Mouse (Mus musculus): ENCODE measurements around the gene Tmem88b. TPM values are rescaled to one million over a fixed set of nuclear protein-coding genes. Genes with fewer than 3 reads are reported as not detected.

The Tmem88b gene
- 1.7 and 2.0 TPM in 2 replicates for polyA plus RNA-seq (2015; fragmentation: Nextera tagmentation; extraction: Ambion mirVana)

- Histone ChIP-seq H3K36me3 (no peaks in the 10 kb centered on the region), H3K4me3 (peak within 1 kb of the TSS; percentile 65), H3K4me1 (replicated peaks) (peaks cover 23% of the 10 kb centered on the region), H3K27me3 (no peaks in the 10 kb centered on the region), H3K9ac (peak within 1 kb of the TSS; percentile 75; the same call in 1 of the 2 replicates), H3K4me2 (peak within 1 kb of the TSS; percentile 91), H3K27ac (peak within 1 kb of the TSS; percentile 89), H3K9me3 (replicated peaks) (no peaks in the 10 kb centered on the region)
- no peak for ATAC-seq (replicated peaks; ENCODE audit: insufficient number of reproducible peaks, insufficient read depth, low FRiP score, low read depth)
- WGBS = 49% methylated on average over 5 of the region's 5 CpGs
Observed at GRCm38 (mm10) chr4:155785819-155786218, at the start of gene Tmem88b. Gene Tmem88b (minus strand): TSS chr4:155785874.

DNA sequence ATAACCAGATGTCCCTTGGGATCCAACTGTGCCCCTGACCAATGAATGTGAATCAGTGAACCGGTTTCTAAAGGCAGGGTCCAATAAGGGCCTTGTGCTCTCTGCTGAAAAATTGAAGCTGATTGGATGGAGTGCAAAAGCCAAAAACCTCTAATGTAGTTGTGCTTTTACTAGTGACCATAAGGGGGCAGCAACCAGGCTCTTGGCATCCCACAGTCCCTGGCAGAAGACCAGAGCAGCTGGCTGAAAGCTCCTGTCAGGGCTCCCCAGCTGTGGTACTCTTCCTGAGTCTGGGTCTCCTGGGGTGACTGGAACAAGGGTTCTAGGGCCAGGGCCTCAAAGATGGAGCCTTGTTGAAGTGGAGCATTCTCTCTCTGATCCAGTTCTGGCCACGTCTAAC is 48.2 kb upstream of the Tmem88b start:
- Histone ChIP-seq H3K27ac (peak overlapping the region; percentile 49), H3K4me3 (no peak overlapping the region), H3K36me3 (peaks cover 6% of the 10 kb centered on the region; the same call in 1 of the 2 replicates), H3K4me2 (0 out of 2 replicates have a peak overlapping the region, but pooled peaks have one; percentile 17), H3K9ac (no peak overlapping the region), H3K27me3 (no peaks in the 10 kb centered on the region), H3K4me1 (replicated peaks) (peaks cover 42% of the 10 kb centered on the region), H3K9me3 (replicated peaks) (no peaks in the 10 kb centered on the region)
- 18% methylated on average over 2 of the region's 2 CpGs for WGBS
- no peak for ATAC-seq (replicated peaks; ENCODE audit: insufficient number of reproducible peaks, insufficient read depth, low FRiP score, low read depth)

DNA sequence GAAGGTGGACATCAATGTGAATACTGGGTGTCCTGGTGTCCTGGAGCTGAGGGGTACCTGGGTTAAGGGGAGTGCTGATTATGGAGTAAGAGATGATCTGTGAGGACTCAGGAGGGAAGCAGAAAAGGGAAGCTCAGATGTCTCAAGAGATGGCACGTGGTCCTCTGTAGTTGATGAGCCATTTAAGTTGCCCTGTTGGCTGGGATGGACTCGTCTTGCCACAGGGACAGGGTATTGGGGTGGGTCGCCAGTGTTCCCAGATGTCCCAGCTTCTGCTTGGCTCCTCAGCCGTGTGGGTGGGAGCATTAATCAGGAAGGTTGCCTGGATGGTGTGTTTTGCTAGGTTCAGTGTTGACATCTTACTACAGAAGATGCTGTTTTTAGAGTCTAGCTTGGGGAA is 47.6 kb upstream of the Tmem88b start:
- Histone ChIP-seq H3K27me3 (no peaks in the 10 kb centered on the region), H3K9me3 (replicated peaks) (no peaks in the 10 kb centered on the region), H3K9ac (no peak overlapping the region), H3K4me2 (no peak overlapping the region), H3K36me3 (peaks cover 6% of the 10 kb centered on the region; the same call in 1 of the 2 replicates), H3K4me1 (replicated peaks) (peaks cover 37% of the 10 kb centered on the region), H3K27ac (no peak overlapping the region), H3K4me3 (no peak overlapping the region)
- 86% methylated on average over 4 of the region's 4 CpGs for WGBS
- ATAC-seq (replicated peaks; ENCODE audit: insufficient number of reproducible peaks, insufficient read depth, low FRiP score, low read depth) = no peak

DNA sequence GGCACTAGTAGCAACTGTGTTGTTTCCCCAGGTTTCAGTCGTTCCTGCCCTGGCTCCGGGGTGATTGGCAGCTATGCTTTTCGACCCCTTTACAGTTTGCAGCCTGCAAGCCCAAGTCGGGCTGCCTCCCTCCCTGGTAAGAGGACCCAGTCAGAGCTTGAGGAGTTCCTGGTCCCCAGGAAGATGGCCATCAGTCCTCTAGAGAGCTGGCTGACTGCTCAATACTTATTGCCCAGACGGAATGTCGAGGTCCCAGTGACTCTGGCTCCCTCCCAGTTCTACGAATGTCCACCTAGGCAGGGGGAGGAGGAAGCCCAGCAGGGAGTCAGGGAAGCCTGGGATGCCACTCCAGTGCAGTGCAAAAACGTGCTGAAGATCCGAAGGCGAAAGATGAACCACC is 46.6 kb upstream of the Tmem88b start:
- Histone ChIP-seq H3K9ac (peak overlapping the region; percentile 75), H3K4me1 (replicated peaks) (peaks cover 28% of the 10 kb centered on the region), H3K36me3 (peaks cover 14% of the 10 kb centered on the region; the same call in 1 of the 2 replicates), H3K27me3 (no peaks in the 10 kb centered on the region), H3K4me2 (peak overlapping the region; percentile 83), H3K9me3 (replicated peaks) (no peaks in the 10 kb centered on the region), H3K27ac (peak overlapping the region; percentile 93; the same call in 1 of the 2 replicates), H3K4me3 (peak overlapping the region; percentile 66)
- WGBS = 48% methylated on average over 10 of the region's 10 CpGs
- ATAC-seq (replicated peaks; ENCODE audit: insufficient number of reproducible peaks, insufficient read depth, low FRiP score, low read depth) = no peak

- Histone ChIP-seq H3K4me1 (replicated peaks) (peaks cover 28% of the 10 kb centered on the region), H3K27me3 (no peaks in the 10 kb centered on the region), H3K4me3 (peak overlapping the region; percentile 66), H3K27ac (peak overlapping the region; percentile 93), H3K9ac (peak overlapping the region; percentile 75), H3K4me2 (peak overlapping the region; percentile 83), H3K36me3 (peaks cover 19% of the 10 kb centered on the region), H3K9me3 (replicated peaks) (no peaks in the 10 kb centered on the region)
- WGBS = under 1% methylated on average over 25 of the region's 25 CpGs
- peak; percentile 17 for ATAC-seq (replicated peaks; ENCODE audit: insufficient number of reproducible peaks, insufficient read depth, low FRiP score, low read depth)
Observed at GRCm38 (mm10) chr4:155831831-155832230, 46.2 kb upstream of the Tmem88b start.

- peak within 1 kb of the TSS; percentile 75 for H3K9ac ChIP-seq
Observed at GRCm38 (mm10) chr4:155831205-155831766, 45.6 kb upstream of the Tmem88b start, which contains the start of gene Aurkaip1. Gene Aurkaip1 (plus strand): TSS chr4:155831272.

DNA sequence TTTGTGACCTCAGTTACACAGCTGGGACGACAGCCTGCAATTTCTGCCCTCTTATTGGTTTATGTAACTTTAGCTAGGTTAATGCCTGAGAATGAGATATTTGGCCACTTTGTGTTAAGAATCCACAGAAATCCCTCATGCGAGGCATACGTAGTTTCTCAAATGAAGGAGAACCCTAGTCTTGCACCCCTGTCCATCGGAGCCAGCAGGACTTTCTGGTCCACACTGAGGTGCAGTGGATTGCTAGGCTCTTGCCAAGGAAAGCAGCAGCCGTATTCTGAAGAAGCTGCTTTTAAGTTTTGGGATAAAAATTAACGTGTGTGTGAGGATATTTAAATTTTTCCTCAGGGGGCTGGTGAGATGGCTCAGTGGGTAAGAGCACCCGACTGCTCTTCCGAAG is 44.9 kb upstream of the Tmem88b start:
- Histone ChIP-seq H3K36me3 (peaks cover 27% of the 10 kb centered on the region), H3K4me3 (peak overlapping the region; percentile 66), H3K4me2 (peak overlapping the region; percentile 83), H3K9ac (no peak overlapping the region), H3K9me3 (replicated peaks) (no peaks in the 10 kb centered on the region), H3K27me3 (no peaks in the 10 kb centered on the region), H3K27ac (0 out of 2 replicates have a peak overlapping the region, but pooled peaks have one; percentile 15), H3K4me1 (replicated peaks) (peaks cover 28% of the 10 kb centered on the region)
- 51% methylated on average over 8 of the region's 8 CpGs for WGBS
- ATAC-seq (replicated peaks; ENCODE audit: insufficient number of reproducible peaks, insufficient read depth, low FRiP score, low read depth) = no peak

More at GRCm38 (mm10) chr4:155831205-155831766, 45.6 kb upstream of the Tmem88b start, which contains the start of gene Aurkaip1:
- peak within 1 kb of the TSS; percentile 93 for H3K27ac ChIP-seq
- peaks cover 24% of the 10 kb centered on the region for H3K36me3 ChIP-seq
- no peaks in the 10 kb centered on the region for H3K9me3 ChIP-seq (replicated peaks)
- peak within 1 kb of the TSS; percentile 66 for H3K4me3 ChIP-seq
- no peaks in the 10 kb centered on the region for H3K27me3 ChIP-seq
- peak; percentile 93 for ATAC-seq (replicated peaks; ENCODE audit: insufficient number of reproducible peaks, insufficient read depth, low FRiP score, low read depth)
- peaks cover 28% of the 10 kb centered on the region for H3K4me1 ChIP-seq (replicated peaks)
- H3K4me2 ChIP-seq = peak within 1 kb of the TSS; percentile 83
- under 1% methylated on average over 49 of the region's 49 CpGs for WGBS

DNA sequence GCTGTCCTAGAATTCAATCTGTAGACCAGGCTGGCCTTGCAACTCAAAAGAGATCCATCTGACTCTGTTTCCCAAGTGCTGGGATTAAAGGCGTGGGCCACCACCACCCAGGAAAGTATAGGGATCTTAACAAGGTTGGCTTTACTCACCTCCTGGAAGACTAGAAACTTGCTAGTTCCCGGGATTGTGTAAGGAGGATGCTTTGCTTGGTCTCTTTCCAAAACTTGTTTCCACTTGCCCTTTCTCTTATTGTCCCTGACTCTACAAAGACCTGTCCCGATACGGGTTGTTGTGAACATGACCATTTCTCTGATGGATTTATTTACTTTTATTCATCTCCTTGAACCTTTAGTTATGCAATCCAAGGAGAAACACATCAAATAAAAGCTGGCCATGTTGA is 44.2 kb upstream of the Tmem88b start:
- ATAC-seq (replicated peaks; ENCODE audit: insufficient number of reproducible peaks, insufficient read depth, low FRiP score, low read depth) = no peak
- Histone ChIP-seq H3K9ac (no peak overlapping the region), H3K4me2 (no peak overlapping the region), H3K4me3 (no peak overlapping the region), H3K27me3 (no peaks in the 10 kb centered on the region), H3K9me3 (replicated peaks) (no peaks in the 10 kb centered on the region), H3K36me3 (peaks cover 35% of the 10 kb centered on the region), H3K4me1 (replicated peaks) (peaks cover 28% of the 10 kb centered on the region), H3K27ac (no peak overlapping the region)
- 88% methylated on average over 4 of the region's 4 CpGs for WGBS

- WGBS = 93% methylated on average over 16 of the region's 16 CpGs
- no peak overlapping the region for H3K4me3 ChIP-seq
- H3K27ac ChIP-seq = no peak overlapping the region
- no peaks in the 10 kb centered on the region for H3K9me3 ChIP-seq (replicated peaks)
- ATAC-seq (replicated peaks; ENCODE audit: insufficient number of reproducible peaks, insufficient read depth, low FRiP score, low read depth) = no peak
- H3K9ac ChIP-seq = no peak overlapping the region
- H3K4me1 ChIP-seq (replicated peaks) = no peaks in the 10 kb centered on the region
- H3K4me2 ChIP-seq = no peak overlapping the region
- peaks cover 90% of the 10 kb centered on the region for H3K36me3 ChIP-seq
- H3K27me3 ChIP-seq = no peaks in the 10 kb centered on the region
Observed at GRCm38 (mm10) chr4:155823443-155823842, 37.8 kb upstream of the Tmem88b start.

GRCm38 (mm10) chr4:155821025-155821424 is 35.4 kb upstream of the Tmem88b start:
- H3K4me3 ChIP-seq = no peak overlapping the region
- peaks cover 94% of the 10 kb centered on the region for H3K36me3 ChIP-seq
- no peak overlapping the region for H3K27ac ChIP-seq
- H3K9ac ChIP-seq = no peak overlapping the region
- 76% methylated on average over 7 of the region's 7 CpGs for WGBS
- no peaks in the 10 kb centered on the region for H3K9me3 ChIP-seq (replicated peaks)
- no peaks in the 10 kb centered on the region for H3K4me1 ChIP-seq (replicated peaks)
- no peak for ATAC-seq (replicated peaks; ENCODE audit: insufficient number of reproducible peaks, insufficient read depth, low FRiP score, low read depth)
- no peak overlapping the region for H3K4me2 ChIP-seq
- H3K27me3 ChIP-seq = no peaks in the 10 kb centered on the region

- Histone ChIP-seq H3K9me3 (replicated peaks) (no peaks in the 10 kb centered on the region), H3K36me3 (peaks cover 79% of the 10 kb centered on the region), H3K27me3 (no peaks in the 10 kb centered on the region), H3K4me2 (no peak overlapping the region), H3K4me3 (no peak overlapping the region), H3K4me1 (replicated peaks) (peaks cover 11% of the 10 kb centered on the region), H3K27ac (no peak overlapping the region), H3K9ac (no peak overlapping the region)
- no peak for ATAC-seq (replicated peaks; ENCODE audit: insufficient number of reproducible peaks, insufficient read depth, low FRiP score, low read depth)
- WGBS = 85% methylated on average over 4 of the region's 4 CpGs
Observed at GRCm38 (mm10) chr4:155817533-155817932, 31.9 kb upstream of the Tmem88b start.
